Mouse (Mus musculus) cerebellum, adult 2 months (tissue): ENCODE measurements around the gene Kcnj14.

ENCODE experiments used
- CTCF ChIP-seq: fragments of 200-500 bp; IDR thresholded peaks from 2 replicates; pipeline ENCODE4 v1.5.1; 2011; ENCODE audit warnings: low read depth, mild to moderate bottlenecking, control low read depth, low read length, moderate library complexity, borderline replicate concordance; ENCODE audit not compliant: insufficient read depth
- POLR2A ChIP-seq: fragments of 200-500 bp; IDR thresholded peaks from 2 replicates; pipeline ENCODE4 v1.6.1; 2011; ENCODE audit warnings: low read length, control low read depth, borderline replicate concordance; ENCODE audit not compliant: insufficient read depth

DNA sequence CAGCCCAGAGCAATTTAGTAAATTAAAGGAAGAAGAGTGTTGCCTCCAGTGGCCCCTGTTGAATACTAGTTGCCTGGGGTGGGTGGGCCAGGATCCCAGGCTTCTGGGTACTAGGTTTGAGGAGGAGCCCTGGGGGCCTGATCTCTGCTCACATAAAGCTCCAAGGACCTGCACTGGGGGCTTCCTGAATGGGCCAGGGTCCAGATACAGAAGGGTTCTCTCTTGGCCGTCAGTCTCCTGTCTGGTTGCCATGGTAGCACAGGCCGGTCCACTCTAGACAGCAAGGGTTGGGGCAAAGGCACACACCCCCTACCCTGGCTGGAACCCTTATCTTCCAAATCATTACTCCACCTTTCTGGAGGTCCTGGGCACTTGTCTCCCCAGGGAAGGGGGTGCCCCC is 43.3 kb upstream of the Kcnj14 start:
- TF ChIP-seq CTCF (no peak), POLR2A (no peak)
